Mouse (Mus musculus): ENCODE results near the gene Gm44973. TPM values are rescaled to one million over a fixed set of nuclear protein-coding genes. Genes with fewer than 3 reads are reported as not detected.

Gene Gm44973
- total RNA-seq, 1 experiment from 2014 or later: not detected

DNA sequence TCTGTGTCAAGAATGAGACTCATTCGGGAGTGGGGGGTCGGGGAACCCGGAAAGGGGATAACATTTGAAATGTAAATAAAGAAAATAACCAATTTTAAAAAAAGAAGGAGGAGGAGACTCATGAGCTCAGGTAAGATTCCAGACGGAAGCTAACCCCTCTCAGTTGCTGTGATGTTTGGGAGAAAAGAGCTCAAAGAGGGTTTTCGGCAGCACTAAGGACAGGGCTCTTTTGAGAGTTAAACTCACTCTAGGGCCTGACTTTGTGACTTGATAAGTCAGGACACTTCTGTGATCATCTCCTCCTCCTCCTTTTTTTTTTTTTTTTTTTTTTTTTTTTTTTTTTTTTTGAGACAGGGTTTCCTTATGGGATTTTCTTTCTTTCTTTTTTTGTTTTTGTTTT is 23.6 kb downstream of the Gm44973 start:
- ATAC-seq (replicated peaks; ENCODE audit: insufficient number of reproducible peaks, low FRiP score, low TSS enrichment, poor library complexity, severe bottlenecking): no peak

DNA sequence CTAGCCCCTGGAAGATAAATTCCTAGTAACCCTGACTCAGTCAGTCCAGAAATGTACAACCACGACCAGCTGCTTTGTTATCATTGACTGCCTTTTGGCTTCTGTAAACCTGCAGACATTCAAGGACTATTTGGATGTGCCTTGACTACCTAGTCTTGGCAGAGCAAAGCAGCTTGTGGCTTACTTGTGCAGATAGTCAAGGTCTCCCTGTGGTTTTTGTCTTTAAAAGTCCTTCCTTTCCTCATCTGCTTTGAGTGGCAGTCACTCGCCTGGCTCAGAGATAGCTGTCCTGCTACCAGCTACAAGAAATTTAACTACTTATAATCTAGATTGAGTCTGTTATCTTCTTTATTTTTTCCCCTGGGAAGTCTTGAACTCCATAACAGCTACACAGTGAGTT is 29.7 kb downstream of the Gm44973 start:
- no peak for ATAC-seq (replicated peaks; ENCODE audit: insufficient number of reproducible peaks, low FRiP score, low TSS enrichment, poor library complexity, severe bottlenecking)

DNA sequence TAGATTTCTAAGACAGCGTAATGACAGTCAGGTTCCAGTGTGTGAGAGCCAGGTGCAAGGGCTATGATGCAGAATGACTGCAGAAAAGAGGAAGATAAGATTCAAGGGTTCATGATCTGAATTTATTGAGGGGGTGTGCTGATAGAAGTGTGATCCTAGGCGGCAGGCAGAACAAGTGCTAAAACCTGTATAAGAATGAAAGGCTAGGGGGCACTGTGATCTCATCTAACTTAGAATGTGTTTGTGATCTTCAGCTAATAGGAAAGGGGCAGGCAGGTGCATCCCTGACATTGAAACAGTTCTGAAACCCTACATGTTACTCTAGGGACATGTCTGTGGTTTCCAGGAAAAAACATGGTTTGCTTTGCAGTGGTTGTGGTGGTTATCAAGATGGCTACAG is 30.8 kb downstream of the Gm44973 start:
- ATAC-seq (replicated peaks; ENCODE audit: insufficient number of reproducible peaks, low FRiP score, low TSS enrichment, poor library complexity, severe bottlenecking): no peak

DNA sequence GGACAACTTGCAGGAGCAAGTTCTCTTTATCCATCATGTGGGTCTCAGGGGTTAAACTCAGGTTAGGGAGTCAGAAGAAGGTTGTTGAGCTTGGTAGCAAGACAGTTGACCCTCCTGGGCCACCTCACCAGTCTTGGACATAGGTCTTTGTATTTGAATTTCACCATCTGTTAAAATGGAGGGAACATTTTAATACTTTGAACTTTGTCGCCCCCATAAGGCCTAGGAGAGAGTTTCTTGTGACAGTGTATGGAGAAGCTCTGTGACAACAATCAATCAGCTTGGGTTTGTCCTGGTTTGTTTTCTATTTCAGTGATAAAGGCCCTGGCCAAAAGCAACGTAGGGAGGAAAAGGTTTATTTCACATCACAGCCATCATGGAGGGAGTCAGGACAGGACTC is 32.0 kb downstream of the Gm44973 start:
- 0 out of 2 replicates have a peak, but pooled peaks have one; percentile 33 for ATAC-seq (replicated peaks; ENCODE audit: insufficient number of reproducible peaks, low FRiP score, low TSS enrichment, poor library complexity, severe bottlenecking)

DNA sequence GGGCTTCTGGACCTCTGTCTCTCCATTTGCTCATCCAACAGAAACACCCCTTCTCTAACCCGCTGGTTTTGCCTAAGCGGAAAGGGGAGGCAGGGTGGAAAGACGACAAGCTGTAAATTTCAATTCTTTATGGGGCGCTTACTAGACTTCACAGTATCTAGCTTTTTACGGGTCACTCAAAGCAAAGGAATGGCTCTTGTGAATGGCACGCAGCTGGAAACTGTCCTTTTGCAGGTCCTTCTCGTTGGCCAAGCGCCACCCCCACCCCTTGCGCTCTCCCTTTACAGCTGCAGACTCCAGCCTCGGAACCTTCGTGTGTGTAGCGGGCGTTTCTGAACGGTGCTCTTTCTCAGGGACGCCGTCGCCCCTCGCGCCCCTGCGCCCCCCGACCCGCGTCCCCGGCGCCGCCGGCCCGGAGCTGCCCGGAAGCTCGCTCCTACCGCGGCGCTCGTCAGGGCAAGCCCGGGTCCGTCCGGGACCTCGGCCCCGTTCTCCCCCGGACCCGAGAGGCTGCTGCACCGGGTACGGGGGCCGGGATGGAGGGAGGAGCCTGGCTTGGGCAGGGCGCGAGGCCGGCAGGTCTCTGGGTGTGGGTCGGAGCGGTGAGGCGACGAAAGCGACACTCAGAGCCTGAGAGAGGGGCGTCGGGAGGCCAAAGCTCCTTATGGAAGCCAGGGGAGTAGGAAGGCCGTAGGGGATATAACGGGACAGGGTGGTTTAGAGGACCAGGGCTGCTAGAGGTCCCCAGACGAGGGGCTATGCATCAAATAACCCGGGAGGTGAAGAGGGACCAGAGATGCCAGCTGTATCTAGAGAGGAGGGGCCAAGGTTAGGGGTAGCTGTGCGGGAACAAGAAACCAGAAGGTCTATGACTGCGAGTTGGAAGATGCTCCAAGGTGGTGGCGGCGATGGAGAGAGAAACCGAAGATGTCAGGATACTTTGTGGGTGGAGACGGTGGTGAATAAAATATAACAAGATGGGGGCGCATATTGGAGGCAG is 36.2 kb downstream of the Gm44973 start, which contains the start of gene Zfp580:
Zfp580 (plus strand) TSS at position 346 of the 1,000 bp plus-strand sequence.
- 0 out of 2 replicates have a peak, but pooled peaks have one; percentile 16 for ATAC-seq (replicated peaks; ENCODE audit: insufficient number of reproducible peaks, low FRiP score, low TSS enrichment, poor library complexity, severe bottlenecking)

DNA sequence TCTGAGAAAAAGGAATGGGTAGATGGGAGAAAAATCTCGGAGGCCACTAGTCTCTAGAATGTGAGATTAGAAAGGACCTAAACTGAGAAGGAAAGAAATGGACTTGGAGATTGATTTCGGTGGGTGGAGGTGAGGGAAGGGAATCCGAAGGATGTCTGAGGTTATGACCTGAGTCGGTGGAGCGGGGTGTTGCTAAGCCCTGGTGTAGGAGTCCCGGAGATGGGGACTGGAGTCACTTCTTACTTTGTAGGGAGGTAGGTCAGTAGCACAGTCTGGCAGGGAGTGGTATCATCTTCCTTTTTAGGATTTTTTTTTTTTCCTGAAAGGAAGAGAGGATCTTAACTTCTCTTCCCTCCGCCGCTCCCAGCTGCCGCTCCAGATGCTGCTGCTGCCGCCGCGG is 37.1 kb downstream of the Gm44973 start:
- no peak for ATAC-seq (replicated peaks; ENCODE audit: insufficient number of reproducible peaks, low FRiP score, low TSS enrichment, poor library complexity, severe bottlenecking)

DNA sequence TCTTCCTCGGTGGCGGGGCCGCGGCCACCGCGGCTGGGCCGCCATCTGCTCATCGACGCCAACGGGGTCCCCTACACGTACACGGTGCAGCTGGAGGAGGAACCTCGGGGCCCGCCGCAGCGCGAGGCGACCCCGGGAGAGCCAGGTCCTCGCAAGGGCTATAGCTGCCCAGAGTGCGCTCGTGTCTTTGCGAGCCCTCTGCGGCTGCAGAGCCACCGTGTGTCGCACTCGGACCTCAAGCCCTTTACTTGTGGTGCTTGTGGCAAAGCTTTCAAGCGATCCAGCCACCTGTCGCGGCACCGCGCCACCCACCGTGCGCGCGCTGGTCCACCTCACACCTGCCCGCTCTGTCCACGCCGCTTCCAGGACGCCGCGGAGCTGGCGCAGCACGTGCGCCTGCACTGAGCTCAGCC is 37.6 kb downstream of the Gm44973 start:
- ATAC-seq (replicated peaks; ENCODE audit: insufficient number of reproducible peaks, low FRiP score, low TSS enrichment, poor library complexity, severe bottlenecking): no peak

DNA sequence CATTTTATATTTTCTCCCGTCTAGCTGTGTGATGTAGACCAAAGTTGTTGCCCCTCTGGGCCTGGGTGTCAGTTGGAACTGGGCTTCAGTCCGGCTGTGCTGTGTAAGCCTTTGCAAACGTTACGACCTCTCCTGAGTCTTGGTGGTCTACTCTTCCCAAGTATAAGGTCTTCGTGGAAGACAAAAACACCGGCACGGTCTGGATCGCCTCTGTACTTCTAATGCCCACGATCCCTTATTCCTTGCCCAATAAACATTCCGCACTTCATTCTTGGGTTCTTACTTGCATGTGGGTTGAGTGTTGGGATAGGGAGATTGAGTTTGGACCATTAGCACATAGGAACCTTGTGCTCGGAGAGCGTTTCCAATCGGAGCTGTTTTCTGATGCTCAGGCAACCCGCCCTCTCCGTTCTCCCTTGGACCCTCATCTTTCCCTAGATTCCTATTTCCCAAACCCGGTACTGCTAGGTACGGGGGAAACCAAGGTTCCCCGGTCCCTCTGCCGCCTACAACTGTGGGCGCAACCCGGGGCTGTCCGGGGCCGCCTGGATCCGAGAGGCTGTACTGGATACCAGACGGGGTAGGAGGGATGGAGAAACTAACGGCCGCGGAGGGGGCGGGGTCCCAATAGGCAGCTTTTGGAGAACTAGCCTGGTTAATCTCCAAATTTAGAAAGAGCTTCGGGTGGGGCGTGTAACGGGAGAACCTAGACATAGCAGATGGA is 38.3 kb downstream of the Gm44973 start:
- no peak for ATAC-seq (replicated peaks; ENCODE audit: insufficient number of reproducible peaks, low FRiP score, low TSS enrichment, poor library complexity, severe bottlenecking)

DNA sequence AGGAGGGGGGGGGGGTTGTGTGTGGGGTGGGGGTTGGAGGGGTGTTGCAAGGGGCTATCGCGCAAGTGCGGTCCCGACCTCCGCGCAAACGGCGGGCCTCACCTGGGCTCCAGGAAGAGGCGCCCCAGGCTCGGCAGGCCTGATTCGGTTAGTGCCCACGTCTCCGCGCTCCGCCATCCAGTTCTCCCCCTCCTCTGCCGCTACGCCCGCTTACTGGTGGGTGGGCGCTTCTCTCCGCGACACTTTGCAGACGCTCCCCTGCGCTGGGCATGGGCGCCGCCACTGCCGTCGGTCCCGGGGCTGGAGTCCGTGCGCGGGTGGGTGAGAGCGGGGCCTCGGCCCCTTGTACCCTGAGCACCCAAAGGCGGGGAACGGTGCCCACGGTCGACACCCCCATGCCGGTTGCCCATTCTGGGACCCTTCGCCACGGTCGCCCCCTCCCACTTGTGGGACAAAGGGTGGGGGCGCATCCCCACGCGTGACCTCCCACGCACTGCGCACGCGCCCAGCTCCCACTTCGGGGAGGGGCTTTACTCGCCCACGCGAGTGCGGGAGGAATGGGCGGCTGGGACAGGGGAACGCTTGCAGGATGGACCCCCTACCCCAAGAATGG is 41.5 kb downstream of the Gm44973 start:
- no peak for ATAC-seq (replicated peaks; ENCODE audit: insufficient number of reproducible peaks, low FRiP score, low TSS enrichment, poor library complexity, severe bottlenecking)

DNA sequence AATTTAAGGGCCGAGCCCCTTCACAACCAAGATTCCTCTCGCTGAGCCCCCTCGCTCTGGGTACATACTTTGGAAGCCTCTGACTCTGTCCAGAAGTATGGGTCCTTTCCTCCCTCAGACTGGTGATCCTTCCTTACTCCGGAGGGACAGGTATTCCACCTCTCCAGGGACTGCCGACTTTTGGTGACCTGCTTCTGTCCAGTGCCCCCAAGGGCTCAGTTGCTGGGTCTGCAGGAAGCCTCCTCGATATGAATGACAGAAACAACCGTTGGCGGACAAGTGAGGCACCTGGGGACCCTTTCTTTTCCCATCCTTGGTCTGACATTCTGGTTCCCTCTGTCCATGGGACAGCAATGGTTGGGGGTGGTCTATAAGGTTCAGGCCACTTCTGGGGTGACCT is 42.1 kb downstream of the Gm44973 start:
- no peak for ATAC-seq (replicated peaks; ENCODE audit: insufficient number of reproducible peaks, low FRiP score, low TSS enrichment, poor library complexity, severe bottlenecking)

DNA sequence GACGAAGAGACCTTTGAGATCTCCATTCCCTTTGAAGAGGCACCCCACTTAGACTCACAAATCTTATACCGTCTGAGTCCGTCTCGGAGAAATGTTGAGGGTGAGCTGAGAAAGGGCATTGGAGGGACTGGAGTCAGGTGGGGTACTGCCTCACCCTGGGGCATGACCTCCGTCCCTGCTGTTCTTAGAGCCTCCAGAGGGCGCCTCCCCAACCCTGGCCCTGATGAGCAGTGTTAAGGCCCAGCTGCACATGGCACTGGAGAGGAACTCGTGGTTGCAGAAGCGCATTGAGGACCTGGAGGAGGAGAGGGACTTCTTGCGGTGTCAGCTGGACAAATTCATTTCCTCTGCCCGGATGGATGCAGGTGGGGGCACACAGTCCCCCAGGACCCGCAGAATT is 42.5 kb downstream of the Gm44973 start:
- no peak for ATAC-seq (replicated peaks; ENCODE audit: insufficient number of reproducible peaks, low FRiP score, low TSS enrichment, poor library complexity, severe bottlenecking)

DNA sequence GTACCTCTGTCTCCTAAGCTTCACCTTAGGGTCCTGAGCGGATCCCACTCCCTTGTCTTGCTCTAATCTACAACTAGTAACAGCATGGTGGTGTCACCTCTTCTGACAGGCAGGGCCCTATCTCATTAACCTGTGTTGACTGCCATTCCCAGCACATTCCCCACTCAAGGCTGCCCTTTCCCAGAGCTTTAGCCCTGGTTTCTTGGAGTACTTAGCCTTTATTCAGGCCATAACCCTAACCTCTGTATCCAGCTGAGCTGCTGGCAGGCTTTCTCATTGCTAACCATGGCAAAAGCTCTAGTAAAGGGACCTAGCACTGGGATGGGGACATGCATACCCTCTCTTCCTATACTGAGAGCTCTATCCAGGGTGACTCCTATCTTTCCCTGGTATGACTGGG is 43.3 kb downstream of the Gm44973 start:
- no peak for ATAC-seq (replicated peaks; ENCODE audit: insufficient number of reproducible peaks, low FRiP score, low TSS enrichment, poor library complexity, severe bottlenecking)

DNA sequence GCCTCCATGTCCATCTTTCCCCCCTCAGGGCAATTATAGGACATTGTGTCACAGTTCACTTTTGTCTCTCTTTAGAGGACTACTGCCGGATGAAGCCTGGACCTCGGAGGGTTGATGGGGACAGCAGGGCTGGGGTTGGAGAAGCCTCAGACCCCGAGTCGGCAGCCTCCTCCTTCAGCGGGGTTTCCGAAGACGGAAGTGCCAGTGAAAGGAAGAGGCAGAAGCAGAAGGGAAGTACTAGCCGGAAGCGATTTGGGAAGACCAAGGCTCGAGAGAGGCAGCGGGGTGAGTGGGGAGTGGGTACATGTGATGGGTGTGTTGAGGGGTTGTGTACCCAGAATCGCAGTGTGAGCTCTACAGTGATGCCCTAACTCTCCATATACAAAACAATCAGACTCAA is 44.1 kb downstream of the Gm44973 start:
- no peak for ATAC-seq (replicated peaks; ENCODE audit: insufficient number of reproducible peaks, low FRiP score, low TSS enrichment, poor library complexity, severe bottlenecking)

DNA sequence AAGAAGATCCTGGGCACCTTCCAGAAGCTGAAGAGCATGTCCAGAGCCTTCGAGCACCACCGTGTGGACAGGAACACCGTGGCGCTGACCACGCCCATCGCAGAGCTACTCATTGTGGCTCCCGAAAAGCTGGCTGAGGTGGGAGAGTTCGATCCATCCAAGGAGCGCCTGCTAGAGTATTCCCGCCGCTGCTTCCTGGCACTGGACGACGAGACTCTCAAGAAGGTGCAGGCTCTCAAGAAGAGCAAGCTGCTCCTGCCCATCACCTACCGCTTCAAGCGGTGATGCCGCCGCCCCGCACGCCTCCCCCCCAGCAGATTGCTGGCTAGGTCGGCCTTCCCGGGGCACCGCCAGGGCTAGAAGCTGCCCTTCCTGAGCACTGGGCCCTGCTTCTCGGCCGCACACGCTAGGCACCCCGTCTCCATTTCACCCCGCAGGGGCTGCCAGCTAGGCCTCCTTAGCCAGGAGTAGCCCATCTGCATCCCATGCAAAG is 45.0 kb downstream of the Gm44973 start:
- ATAC-seq (replicated peaks; ENCODE audit: insufficient number of reproducible peaks, low FRiP score, low TSS enrichment, poor library complexity, severe bottlenecking): 0 out of 2 replicates have a peak, but pooled peaks have one; percentile 18

DNA sequence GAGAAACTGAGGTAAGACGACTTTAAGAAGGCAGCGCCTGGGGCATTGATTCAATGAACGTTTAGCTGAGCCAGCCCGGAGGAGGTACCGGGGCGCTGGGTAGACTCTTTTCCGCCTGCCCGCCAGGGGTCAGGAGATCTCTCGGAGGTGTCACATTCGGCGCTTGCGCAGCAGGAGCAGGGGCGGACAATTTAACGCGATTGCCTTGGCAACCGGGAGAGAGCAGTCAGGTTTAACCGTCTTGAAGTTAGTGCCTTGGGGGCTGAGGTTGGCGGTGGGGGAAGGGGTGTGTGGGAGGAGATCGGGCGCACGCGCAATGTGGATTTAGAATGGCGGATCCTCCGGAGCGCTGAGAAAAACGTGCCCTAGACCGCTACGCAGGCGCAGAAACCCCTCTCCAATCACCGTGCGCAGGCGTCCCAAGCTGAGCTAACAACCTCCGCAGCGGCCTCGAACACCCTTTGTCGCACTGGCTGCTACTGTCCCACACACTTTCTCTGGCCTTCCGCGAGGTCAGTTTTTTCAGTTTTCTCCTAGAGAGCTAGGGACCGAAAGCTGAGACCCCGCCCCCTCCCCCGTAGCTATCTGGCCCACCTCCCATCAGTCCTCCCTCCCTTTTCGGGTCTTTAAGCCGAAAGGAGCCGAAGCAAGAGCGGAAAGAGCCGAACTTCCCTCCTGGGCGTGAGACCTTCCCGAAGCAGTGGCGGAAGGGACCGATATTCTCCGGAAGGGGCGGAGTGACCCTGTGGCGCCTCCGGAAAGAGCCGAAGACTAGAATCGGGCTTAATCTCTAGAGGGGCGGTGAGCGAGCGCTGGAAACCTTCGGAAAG is 45.9 kb downstream of the Gm44973 start:
- ATAC-seq (replicated peaks; ENCODE audit: insufficient number of reproducible peaks, low FRiP score, low TSS enrichment, poor library complexity, severe bottlenecking): peak; percentile 66

DNA sequence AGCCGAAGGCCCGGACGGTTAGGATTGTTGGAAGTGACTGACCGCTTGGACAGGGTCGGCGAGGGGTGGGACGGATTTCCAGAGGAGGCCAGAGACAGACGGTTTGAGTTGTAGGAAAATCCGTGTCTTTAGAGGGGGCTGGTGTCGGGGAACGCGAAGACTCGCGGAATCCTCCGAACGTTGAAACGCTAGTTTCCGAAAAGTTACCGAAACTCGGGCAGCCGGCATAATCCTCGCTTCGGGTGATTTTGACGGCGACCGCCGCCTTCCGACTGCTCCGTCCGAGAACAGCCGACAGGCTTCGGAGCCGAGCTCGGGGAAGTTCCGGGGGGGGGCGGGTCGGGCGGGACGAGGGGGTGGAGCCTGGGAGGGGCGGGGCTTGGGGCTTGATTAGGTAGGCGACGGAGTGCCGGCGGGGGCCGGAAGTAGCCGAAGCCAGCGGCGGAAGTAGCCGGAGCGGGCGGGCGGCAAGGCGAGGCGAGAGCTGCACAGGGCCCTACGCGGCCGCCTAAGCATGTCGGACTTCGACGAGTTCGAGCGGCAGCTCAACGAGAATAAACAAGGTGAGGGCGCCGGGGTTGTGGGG is 46.6 kb downstream of the Gm44973 start, which contains the start of gene U2af2:
U2af2 (plus strand) TSS at position 370 of the 586 bp plus-strand sequence.
- peak; percentile 20 for ATAC-seq (replicated peaks; ENCODE audit: insufficient number of reproducible peaks, low FRiP score, low TSS enrichment, poor library complexity, severe bottlenecking)

DNA sequence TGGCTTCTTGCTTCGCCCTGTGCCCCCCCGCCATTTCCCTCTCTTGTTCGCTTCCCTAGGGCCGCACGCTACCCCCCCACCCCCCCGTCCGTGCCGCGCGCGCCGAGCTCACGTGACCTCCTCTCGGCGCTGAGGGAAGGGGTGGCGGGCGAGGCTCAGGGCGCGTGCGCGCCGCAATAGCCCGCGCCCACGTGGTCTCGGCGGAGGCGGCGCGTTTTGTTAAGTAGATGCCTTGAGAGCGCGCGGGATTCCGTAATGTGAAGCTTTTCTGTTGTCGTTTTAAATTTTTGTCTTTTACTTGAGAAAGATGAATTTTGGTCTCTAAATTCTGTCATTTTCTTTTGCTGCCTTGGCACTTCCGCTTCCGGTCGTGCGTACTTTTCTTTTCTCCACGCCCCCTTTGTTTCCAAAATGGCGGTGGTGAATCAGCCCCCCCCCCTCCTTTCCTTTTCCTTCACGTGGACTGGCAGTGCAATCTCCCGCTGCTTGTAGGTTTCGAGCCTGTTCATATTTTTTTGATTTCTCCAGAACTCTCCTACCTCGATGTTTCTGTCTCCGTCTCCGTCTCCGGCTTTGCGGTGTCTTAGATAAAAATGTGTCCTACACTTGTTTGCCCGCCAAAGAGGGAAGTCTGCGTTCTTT is 47.2 kb downstream of the Gm44973 start:
- no peak for ATAC-seq (replicated peaks; ENCODE audit: insufficient number of reproducible peaks, low FRiP score, low TSS enrichment, poor library complexity, severe bottlenecking)

Measured in monocyte, adult 5-6 weeks (primary cell).